Mouse (Mus musculus) olfactory bulb, adult 2 months (tissue): ENCODE data around the gene Ptprt.

ENCODE experiments used
- CTCF ChIP-seq: fragments of 200-500 bp; IDR thresholded peaks from 2 replicates; pipeline ENCODE4 v1.5.1; 2012; ENCODE audit warnings: low read depth, mild to moderate bottlenecking, low read length, moderate library complexity; ENCODE audit not compliant: insufficient read depth
- POLR2A ChIP-seq: fragments of 200-500 bp; IDR thresholded peaks from 2 replicates; pipeline ENCODE4 v1.6.1; 2012; ENCODE audit warnings: mild to moderate bottlenecking, low read depth, low read length, moderate library complexity; ENCODE audit not compliant: insufficient read depth

DNA sequence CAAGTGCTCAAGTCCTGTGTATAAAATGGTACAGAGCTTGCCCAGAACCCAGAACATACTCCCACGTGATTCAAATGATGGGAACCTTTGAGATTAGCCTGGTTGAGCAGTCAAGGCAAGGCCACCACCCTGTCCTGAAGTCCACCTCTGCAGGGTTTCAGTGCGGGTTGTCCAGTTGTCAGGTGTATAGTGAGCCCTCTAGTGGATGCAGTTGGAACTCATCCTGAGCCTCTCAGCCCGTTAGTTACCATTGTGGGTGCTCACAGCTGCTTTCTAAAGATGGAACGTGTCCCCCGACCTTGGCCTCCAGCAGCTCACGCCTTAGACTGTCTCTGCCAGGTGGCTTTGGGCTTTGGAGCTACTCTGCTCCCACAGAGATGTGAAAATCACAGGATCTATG, 21.7 kb upstream of the Ptprt start:
- TF ChIP-seq CTCF, result peak; percentile 28; the same call in 1 of the 2 replicates
- TF ChIP-seq POLR2A, result no peak
